Mouse (Mus musculus) brown adipose tissue, adult 24 weeks (tissue): ENCODE results near the gene Atrx. TPM values are rescaled to one million over a fixed set of nuclear protein-coding genes. Genes with fewer than 3 reads are reported as not detected.

ENCODE experiments used
- polyA plus RNA-seq: library from polyadenylated mRNA; stranded (reverse); fragments of >200 nt; gene quantifications from 2 replicates; pipeline ENCODE4 v1.2.4, GENCODE M21; 2012; ENCODE audit not compliant: missing spikeins, insufficient read depth, insufficient read length

The Atrx gene
- polyA plus RNA-seq, 1 experiment: 43.6 TPM

Other genes with a start within 250 kb of the Atrx start
- 0.83 and 2.5 TPM in 2 replicates for gene Fgf16, start 165.1 kb downstream of the Atrx start, polyA plus RNA-seq
- gene Magt1, start 82.5 kb upstream of the Atrx start, polyA plus RNA-seq: 30.4 and 33.4 TPM in 2 replicates
- 7,166 and 8,308 TPM in 2 replicates for gene Cox7b, start 86.3 kb upstream of the Atrx start, polyA plus RNA-seq
- gene Atp7a, start 97.9 kb upstream of the Atrx start, polyA plus RNA-seq: 1.7 and 2.4 TPM in 2 replicates
- 0.59 and 0.75 TPM in 2 replicates for gene Tlr13, start 213.8 kb upstream of the Atrx start, polyA plus RNA-seq